Mouse (Mus musculus) hindbrain, embryonic 14.5 days (tissue): ENCODE measurements at regions not wholly inside any gene's neighbourhood (a gene's known extent, or its start where the extent isn't known, plus 50 kb on each side); places are given as distances from the start of the nearest gene placed in this dataset.

Experiments
- ATAC-seq: fragments of 200-750 bp; cut with Nextera tagmentation; 2 replicates; pipeline ENCODE4 v1.8.0; 2017; ENCODE audit warnings: moderate number of reproducible peaks, mild to moderate bottlenecking, moderate TSS enrichment, moderate library complexity; ENCODE audit not compliant: low FRiP score
- DNase-seq: peaks from one replicate; pipeline ENCODE4 v3.0.0-alpha.2; 2015; ENCODE audit warnings: low spot score
- H3K27ac ChIP-seq: fragments of 300-500 bp; sonication (generic); 2 replicates; pipeline ENCODE4 v1.5.1; 2014; ENCODE audit warnings: mild to moderate bottlenecking, moderate library complexity
- H3K27me3 ChIP-seq: fragments of 300-500 bp; sonication (generic); 2 replicates; pipeline ENCODE4 v1.6.1; 2014; ENCODE audit warnings: mild to moderate bottlenecking, low read length, mixed read lengths; ENCODE audit not compliant: control insufficient read depth, insufficient read depth
- H3K36me3 ChIP-seq: fragments of 300-500 bp; sonication (generic); replicated peaks from 2 replicates; pipeline ENCODE4 v1.6.1; 2014; ENCODE audit not compliant: control insufficient read depth, insufficient read depth
- H3K4me1 ChIP-seq: fragments of 300-500 bp; sonication (generic); replicated peaks from 2 replicates; pipeline ENCODE4 v1.6.1; 2014; ENCODE audit warnings: antibody characterized with exemption, low read length, mixed read lengths; ENCODE audit not compliant: control insufficient read depth, insufficient read depth
- H3K4me2 ChIP-seq: fragments of 300-500 bp; sonication (generic); replicated peaks from 2 replicates; pipeline ENCODE4 v1.6.1; 2014; ENCODE audit warnings: mild to moderate bottlenecking, moderate library complexity
- H3K4me3 ChIP-seq: fragments of 300-500 bp; sonication (generic); replicated peaks from 2 replicates; pipeline ENCODE4 v1.5.1; 2014; ENCODE audit warnings: mild to moderate bottlenecking, low read length
- H3K9ac ChIP-seq: fragments of 300-500 bp; sonication (generic); 2 replicates; pipeline ENCODE4 v1.6.1; 2014
- H3K9me3 ChIP-seq: fragments of 300-500 bp; sonication (generic); 2 replicates; pipeline ENCODE4 v1.6.1; 2016; ENCODE audit warnings: low read length; ENCODE audit not compliant: control insufficient read depth
- WGBS: fragments of 180-500 bp; shearing (Covaris S2); extraction: QIAGEN DNeasy Blood & Tissue Kit; methylation state at CpG from one replicate; pipeline ENCODE4 v1.1.7; 2014; 5-methylcytosine and 5-hydroxymethylcytosine counted together

GRCm38 (mm10) chr15:67725239-67725638 is 1224.5 kb upstream of the Lrrc6 start:
- H3K4me2 ChIP-seq = no peak overlapping the region
- H3K4me3 ChIP-seq = no peak overlapping the region
- DNase-seq = no peak
- no peak overlapping the region for H3K9ac ChIP-seq
- no peak overlapping the region for H3K27ac ChIP-seq
- no peaks in the 10 kb centered on the region for H3K36me3 ChIP-seq
- H3K27me3 ChIP-seq = no peaks in the 10 kb centered on the region
- WGBS = 80% methylated on average over 5 of the region's 5 CpGs
- no peaks in the 10 kb centered on the region for H3K9me3 ChIP-seq
- no peaks in the 10 kb centered on the region for H3K4me1 ChIP-seq
- ATAC-seq = no peak

GRCm38 (mm10) chr15:67714203-67714602 is 1213.5 kb upstream of the Lrrc6 start:
- ATAC-seq (no peak), DNase-seq (no peak)
- Histone ChIP-seq H3K9me3 (no peaks in the 10 kb centered on the region), H3K4me3 (no peak overlapping the region), H3K9ac (no peak overlapping the region), H3K27me3 (no peaks in the 10 kb centered on the region), H3K36me3 (no peaks in the 10 kb centered on the region), H3K4me2 (no peak overlapping the region), H3K27ac (no peak overlapping the region), H3K4me1 (no peaks in the 10 kb centered on the region)
- WGBS = 82% methylated on average over 3 of the region's 3 CpGs

- no peak for DNase-seq
- Histone ChIP-seq H3K27me3 (no peaks in the 10 kb centered on the region), H3K27ac (no peak overlapping the region), H3K4me1 (no peaks in the 10 kb centered on the region), H3K36me3 (no peaks in the 10 kb centered on the region), H3K9ac (no peak overlapping the region), H3K9me3 (no peaks in the 10 kb centered on the region), H3K4me3 (no peak overlapping the region), H3K4me2 (no peak overlapping the region)
- no peak for ATAC-seq
- 73% methylated on average over 1 of the region's 1 CpGs for WGBS
Measured at GRCm38 (mm10) chr15:67686140-67686539, 1185.4 kb upstream of the Lrrc6 start.

GRCm38 (mm10) chr15:67673276-67673675 is 1172.6 kb upstream of the Lrrc6 start:
- no peak overlapping the region for H3K4me3 ChIP-seq
- H3K9ac ChIP-seq = no peak overlapping the region
- 99% methylated on average over 2 of the region's 2 CpGs for WGBS
- ATAC-seq (no peak), DNase-seq (no peak)
- no peaks in the 10 kb centered on the region for H3K36me3 ChIP-seq
- no peaks in the 10 kb centered on the region for H3K4me1 ChIP-seq
- H3K4me2 ChIP-seq = no peak overlapping the region
- H3K9me3 ChIP-seq = no peaks in the 10 kb centered on the region
- no peaks in the 10 kb centered on the region for H3K27me3 ChIP-seq
- no peak overlapping the region for H3K27ac ChIP-seq

GRCm38 (mm10) chr15:67636155-67636554 is 1135.4 kb upstream of the Lrrc6 start:
- Histone ChIP-seq H3K36me3 (no peaks in the 10 kb centered on the region), H3K9ac (no peak overlapping the region), H3K4me3 (no peak overlapping the region), H3K27ac (no peak overlapping the region), H3K27me3 (no peaks in the 10 kb centered on the region), H3K4me1 (no peaks in the 10 kb centered on the region), H3K9me3 (no peaks in the 10 kb centered on the region), H3K4me2 (no peak overlapping the region)
- DNase-seq = no peak
- no peak for ATAC-seq
- 37% methylated on average over 1 of the region's 1 CpGs for WGBS

GRCm38 (mm10) chr15:67626704-67627287 is 1126.1 kb upstream of the Lrrc6 start:
- H3K4me3 ChIP-seq = no peak overlapping the region
- DNase-seq = no peak
- no peaks in the 10 kb centered on the region for H3K4me1 ChIP-seq
- no peaks in the 10 kb centered on the region for H3K36me3 ChIP-seq
- H3K9ac ChIP-seq = no peak overlapping the region
- no peaks in the 10 kb centered on the region for H3K27me3 ChIP-seq
- WGBS = 83% methylated on average over 3 of the region's 3 CpGs
- no peak overlapping the region for H3K4me2 ChIP-seq
- H3K27ac ChIP-seq = no peak overlapping the region
- ATAC-seq = no peak
- H3K9me3 ChIP-seq = no peaks in the 10 kb centered on the region; the same call in 1 of the 2 replicates

GRCm38 (mm10) chr15:67611896-67612295 is 1111.2 kb upstream of the Lrrc6 start:
- WGBS = 78% methylated on average over 3 of the region's 3 CpGs
- ATAC-seq = no peak
- no peaks in the 10 kb centered on the region for H3K9me3 ChIP-seq

GRCm38 (mm10) chr15:67598426-67598825 is 1097.7 kb upstream of the Lrrc6 start:
- Histone ChIP-seq H3K4me1 (0 out of 2 replicates have a peak, but pooled peaks cover 2% of the 10 kb centered on the region), H3K27me3 (no peaks in the 10 kb centered on the region), H3K27ac (no peak overlapping the region), H3K9me3 (no peaks in the 10 kb centered on the region), H3K4me2 (no peak overlapping the region), H3K36me3 (no peaks in the 10 kb centered on the region), H3K9ac (no peak overlapping the region), H3K4me3 (no peak overlapping the region)
- DNase-seq (no peak), ATAC-seq (no peak)
- WGBS = 65% methylated on average over 4 of the region's 4 CpGs

More at GRCm38 (mm10) chr15:67611896-67612295, 1111.2 kb upstream of the Lrrc6 start:
- Histone ChIP-seq H3K36me3 (no peaks in the 10 kb centered on the region), H3K4me3 (no peak overlapping the region), H3K9ac (no peak overlapping the region), H3K4me1 (no peaks in the 10 kb centered on the region), H3K4me2 (no peak overlapping the region), H3K27me3 (no peaks in the 10 kb centered on the region), H3K27ac (no peak overlapping the region)
- no peak for DNase-seq

- H3K27ac ChIP-seq = no peak overlapping the region
- DNase-seq (no peak), ATAC-seq (no peak)
- H3K27me3 ChIP-seq = no peaks in the 10 kb centered on the region
- no peak overlapping the region for H3K4me2 ChIP-seq
- WGBS = 77% methylated on average over 1 of the region's 1 CpGs
- no peaks in the 10 kb centered on the region for H3K4me1 ChIP-seq
- H3K9ac ChIP-seq = no peak overlapping the region
- H3K9me3 ChIP-seq = no peaks in the 10 kb centered on the region
- H3K36me3 ChIP-seq = no peaks in the 10 kb centered on the region
- H3K4me3 ChIP-seq = no peak overlapping the region
Measured at GRCm38 (mm10) chr15:67576581-67576980, 1075.9 kb upstream of the Lrrc6 start.

- no peak overlapping the region for H3K4me2 ChIP-seq
- no peaks in the 10 kb centered on the region for H3K36me3 ChIP-seq
- H3K9me3 ChIP-seq = no peaks in the 10 kb centered on the region
- no peak for ATAC-seq
- no peak overlapping the region for H3K9ac ChIP-seq
- H3K4me3 ChIP-seq = no peak overlapping the region
- no peaks in the 10 kb centered on the region for H3K27me3 ChIP-seq
- no peak overlapping the region for H3K27ac ChIP-seq
- no peak for DNase-seq
- WGBS = 65% methylated on average over 1 of the region's 1 CpGs
- H3K4me1 ChIP-seq = no peaks in the 10 kb centered on the region
Measured at GRCm38 (mm10) chr15:67571614-67572013, 1070.9 kb upstream of the Lrrc6 start.
